In genomic region chr12:10231683-10232082, GRCm38 (mm10) we compare ENCODE assay signal across 20 mouse cellular contexts.
DNase-seq lines count a peak whose midpoint lies in the region; ATAC-seq lines count a peak whose summit lies in the region.
"Had no signal": no experiment of that assay in that cellular context is flagged by ENCODE, and none has a peak within 500 bp of the region (broad histone marks: within the 10 kb centered on the region; RNA-seq: fewer than 3 reads in every experiment).

No protein-coding gene starts in this region.

- no peak overlapping the region; the same call in 1 of the 2 replicates for H3K4me2 ChIP-seq in kidney, embryonic 15.5 days
- no peak overlapping the region for H3K4me2 ChIP-seq in intestine, embryonic 15.5 days (replicated peaks)
- H3K4me2 ChIP-seq: embryonic facial prominence, embryonic 15.5 days; midbrain, embryonic 13.5 days; neural tube, embryonic 12.5 days had no signal

- no peaks in the 10 kb centered on the region for H3K9me3 ChIP-seq in kidney, embryonic 15.5 days (replicated peaks)
- H3K9me3 ChIP-seq in intestine, embryonic 15.5 days, result no peaks in the 10 kb centered on the region
- H3K9me3 ChIP-seq: embryonic facial prominence, embryonic 15.5 days; heart, embryonic 12.5 days; hindbrain, embryonic 10.5 days; midbrain, embryonic 13.5 days; neural tube, embryonic 12.5 days had no signal

- H3K27ac ChIP-seq in kidney, embryonic 15.5 days, result peak overlapping the region; percentile 75
- H3K27ac ChIP-seq in intestine, embryonic 15.5 days, result no peak overlapping the region
- H3K27ac ChIP-seq: embryonic facial prominence, embryonic 15.5 days; hindbrain, embryonic 10.5 days; midbrain, embryonic 13.5 days; neural tube, embryonic 12.5 days had no signal

- H3K27me3 ChIP-seq in kidney, embryonic 15.5 days, result no peaks in the 10 kb centered on the region
- H3K27me3 ChIP-seq in intestine, embryonic 15.5 days (replicated peaks), result no peaks in the 10 kb centered on the region
- H3K27me3 ChIP-seq: embryonic facial prominence, embryonic 15.5 days; heart, embryonic 12.5 days; midbrain, embryonic 13.5 days; neural tube, embryonic 12.5 days had no signal

- peaks cover 12% of the 10 kb centered on the region for H3K4me1 ChIP-seq in kidney, embryonic 15.5 days
- H3K4me1 ChIP-seq in intestine, embryonic 15.5 days (replicated peaks), result no peaks in the 10 kb centered on the region
- H3K4me1 ChIP-seq: embryonic facial prominence, embryonic 15.5 days; midbrain, embryonic 13.5 days; neural tube, embryonic 12.5 days had no signal

- ATAC-seq in kidney, embryonic 15.5 days (replicated peaks; ENCODE audit: low FRiP score), result peak; percentile 96
- no peak for ATAC-seq in intestine, embryonic 15.5 days
- ATAC-seq: forebrain, embryonic 14.5 days; liver, postnatal 0 days; midbrain, embryonic 13.5 days had no signal

- 13% methylated on average over 4 of the region's 4 CpGs for WGBS in kidney, embryonic 15.5 days
- WGBS in intestine, embryonic 15.5 days, result 46% methylated on average over 4 of the region's 4 CpGs

- H3K9ac ChIP-seq in kidney, embryonic 15.5 days, result no peak overlapping the region
- no peak overlapping the region for H3K9ac ChIP-seq in intestine, embryonic 15.5 days
- H3K9ac ChIP-seq: embryonic facial prominence, embryonic 15.5 days; heart, embryonic 12.5 days; liver, postnatal 0 days; midbrain, embryonic 13.5 days; neural tube, embryonic 12.5 days had no signal

- H3K4me3 ChIP-seq in kidney, embryonic 15.5 days (replicated peaks), result no peak overlapping the region
- no peak overlapping the region for H3K4me3 ChIP-seq in intestine, embryonic 15.5 days (replicated peaks)
- H3K4me3 ChIP-seq: embryonic facial prominence, embryonic 15.5 days; heart, embryonic 12.5 days; hindbrain, embryonic 10.5 days; midbrain, embryonic 13.5 days; neural tube, embryonic 12.5 days had no signal

- no peak for DNase-seq in kidney, postnatal 36 days
- DNase-seq in embryo, embryonic 11 days, result peak; percentile 16
- DNase-seq in lung, adult 18-20 months, result peak; percentile 40 to 56
- DNase-seq in lung, postnatal 4 days, result peak; percentile 43 to 72
- DNase-seq in left cerebral cortex, adult 9 months (ENCODE audit: low spot score in 2 of 2), result no peak
- DNase-seq in cerebellum, adult 8-10 months, result no peak
- DNase-seq: adrenal gland, postnatal 14 days; cerebellum, postnatal 14 days; gastrocnemius, postnatal 36 days; left cerebral cortex, postnatal 4 days; liver, postnatal 0 days; thymus, postnatal 25 days had no signal

- no peaks in the 10 kb centered on the region for H3K36me3 ChIP-seq in kidney, embryonic 15.5 days
- H3K36me3 ChIP-seq in intestine, embryonic 15.5 days, result no peaks in the 10 kb centered on the region
- H3K36me3 ChIP-seq: embryonic facial prominence, embryonic 15.5 days; heart, embryonic 12.5 days; hindbrain, embryonic 10.5 days; midbrain, embryonic 13.5 days; neural tube, embryonic 12.5 days had no signal

Comparison
In these comparisons a context has a peak if more than half of its experiments do, and no peak if none do; other contexts are left out.
1. DNase-seq: peak in embryo, embryonic 11 days (single experiment), lung, adult 18-20 months (2 of 2) and lung, postnatal 4 days (2 of 2); none in kidney, postnatal 36 days (0 of 2), left cerebral cortex, adult 9 months (0 of 2) and cerebellum, adult 8-10 months (single experiment).